Mouse (Mus musculus) liver, embryonic 12.5 days (tissue): ENCODE data around the gene Aym1. TPM values are rescaled to one million over a fixed set of nuclear protein-coding genes. Genes with fewer than 3 reads are reported as not detected.

Experiments
- ATAC-seq: fragments of 200-750 bp; cut with Nextera tagmentation; 2 replicates; pipeline ENCODE4 v1.8.0; 2017; ENCODE audit warnings: moderate number of reproducible peaks, mild to moderate bottlenecking, moderate library complexity
- H3K27ac ChIP-seq: fragments of 300-500 bp; sonication (generic); 2 replicates; pipeline ENCODE4 v1.5.1; 2016; ENCODE audit warnings: mild to moderate bottlenecking
- H3K27me3 ChIP-seq: fragments of 300-500 bp; sonication (generic); replicated peaks from 2 replicates; pipeline ENCODE4 v1.6.1; 2016; ENCODE audit warnings: mild to moderate bottlenecking, moderate library complexity
- H3K36me3 ChIP-seq: fragments of 300-500 bp; sonication (generic); 2 replicates; pipeline ENCODE4 v1.6.1; 2016; ENCODE audit warnings: mild to moderate bottlenecking, moderate library complexity
- H3K4me1 ChIP-seq: fragments of 300-500 bp; sonication (generic); 2 replicates; pipeline ENCODE4 v1.6.1; 2016
- H3K4me2 ChIP-seq: fragments of 300-500 bp; sonication (generic); 2 replicates; pipeline ENCODE4 v1.6.1; 2016; ENCODE audit warnings: mild to moderate bottlenecking, moderate library complexity
- H3K4me3 ChIP-seq: fragments of 300-500 bp; sonication (generic); 2 replicates; pipeline ENCODE4 v1.5.1; 2016; ENCODE audit warnings: mild to moderate bottlenecking, moderate library complexity
- H3K9ac ChIP-seq: fragments of 300-500 bp; sonication (generic); 2 replicates; pipeline ENCODE4 v1.6.1; 2016; ENCODE audit warnings: mild to moderate bottlenecking, moderate library complexity
- H3K9me3 ChIP-seq: fragments of 300-500 bp; sonication (generic); replicated peaks from 2 replicates; pipeline ENCODE4 v1.6.1; 2016; ENCODE audit warnings: mild to moderate bottlenecking, moderate library complexity
- WGBS: fragments of 180-500 bp; shearing (Covaris S2); methylation state at CpG from one replicate; pipeline ENCODE4 v1.1.7; 2016; ENCODE audit not compliant: insufficient replicate concordance; 5-methylcytosine and 5-hydroxymethylcytosine counted together
- polyA plus RNA-seq: library from polyadenylated mRNA; unstranded; fragments of >200 nt; fragmentation: Nextera tagmentation; extraction: Ambion mirVana; gene quantifications from 2 replicates; pipeline ENCODE4 v1.2.1, GENCODE M21; 2016

Aym1 gene
- not detected in 2 replicates for polyA plus RNA-seq

DNA sequence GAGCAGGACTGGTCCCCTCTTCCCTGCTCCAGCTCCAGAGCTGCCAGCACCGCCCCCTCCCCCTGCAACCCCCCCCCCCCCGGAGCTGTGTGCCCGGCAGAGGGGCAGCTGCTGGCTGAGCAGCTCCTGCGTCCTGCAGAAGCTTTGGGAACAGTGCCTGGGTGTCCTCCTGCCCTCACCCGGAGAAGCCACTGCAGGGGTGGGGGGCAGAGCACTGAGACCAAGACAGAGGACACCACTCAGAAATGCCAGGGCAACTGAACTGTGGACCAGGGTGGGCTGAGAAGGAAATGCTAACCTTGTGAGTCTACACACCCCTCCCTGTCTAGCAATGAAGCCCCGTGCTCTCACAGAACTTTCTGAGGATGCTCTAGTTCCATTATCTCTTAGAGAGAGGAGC lies at the start of gene Aym1:
TSS of gene Aym1 (plus strand) at position 109 of the 400 bp plus-strand sequence.
- peaks cover 42% of the 10 kb centered on the region for H3K27me3 ChIP-seq
- WGBS = 35% methylated on average over 4 of the region's 6 CpGs

DNA sequence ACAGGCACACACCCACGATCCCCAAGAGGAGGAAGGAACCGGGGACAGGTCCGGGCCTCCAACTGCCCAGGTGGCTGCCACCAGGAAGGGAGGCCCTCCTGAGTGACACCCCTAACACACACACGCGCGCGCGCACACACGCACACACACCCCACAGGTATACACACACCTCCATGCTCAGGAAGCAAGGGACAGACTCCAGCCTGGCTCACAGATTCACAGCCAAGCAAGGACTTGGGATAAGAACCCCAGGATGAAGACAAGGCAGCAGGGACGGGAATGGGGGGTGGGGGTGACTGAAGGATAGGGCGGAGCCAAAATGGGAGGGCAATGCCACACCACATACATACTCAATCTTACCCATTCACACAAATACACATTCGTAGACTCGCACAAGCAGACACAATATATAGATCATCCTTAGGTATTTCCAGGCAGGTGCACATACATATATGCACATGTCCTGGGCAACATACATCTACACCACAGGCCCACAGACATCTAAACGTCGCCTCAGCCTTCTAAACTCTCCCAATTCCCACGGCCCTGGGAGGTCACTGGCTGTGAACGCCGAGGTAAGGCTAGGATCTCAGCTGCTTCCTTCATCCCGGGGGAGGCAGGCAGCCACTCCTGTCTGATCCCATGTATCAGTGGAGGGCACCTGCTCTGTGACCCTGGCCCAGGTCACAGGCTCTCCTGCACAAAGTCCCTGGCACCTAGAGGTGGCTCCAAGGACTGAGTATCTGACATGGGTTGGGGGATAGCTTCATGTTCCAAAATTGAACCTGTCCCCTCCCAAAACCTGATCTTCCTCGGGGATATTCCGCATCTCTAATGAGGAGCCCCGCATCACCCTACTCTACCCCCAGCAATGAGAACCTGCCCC lies 47.4 kb upstream of the Aym1 start:
- 51% methylated on average over 22 of the region's 22 CpGs for WGBS

More for the DNA sequence above, at the start of gene Aym1:
- Histone ChIP-seq H3K9me3 (no peaks in the 10 kb centered on the region), H3K36me3 (no peaks in the 10 kb centered on the region), H3K4me1 (no peaks in the 10 kb centered on the region), H3K9ac (no peak within 1 kb of the TSS), H3K4me2 (no peak within 1 kb of the TSS), H3K27ac (no peak within 1 kb of the TSS), H3K4me3 (no peak within 1 kb of the TSS)
- no peak for ATAC-seq

GRCm38 (mm10) chr5:113310377-113311003 lies 46.6 kb upstream of the Aym1 start, which contains the start of gene Sgsm1:
Sgsm1 (minus strand) TSS chr5:113310786.
- Histone ChIP-seq H3K4me3 (peak within 1 kb of the TSS; percentile 48), H3K36me3 (no peaks in the 10 kb centered on the region), H3K27ac (no peak within 1 kb of the TSS), H3K27me3 (peaks cover 73% of the 10 kb centered on the region), H3K4me2 (peak within 1 kb of the TSS; percentile 67), H3K9me3 (no peaks in the 10 kb centered on the region), H3K4me1 (no peaks in the 10 kb centered on the region), H3K9ac (no peak within 1 kb of the TSS)
- WGBS = 6% methylated on average over 53 of the region's 53 CpGs
- peak; percentile 58 for ATAC-seq

More for the DNA sequence above, 47.4 kb upstream of the Aym1 start:
- Histone ChIP-seq H3K36me3 (no peaks in the 10 kb centered on the region), H3K4me3 (peak overlapping the region; percentile 48), H3K9ac (no peak overlapping the region), H3K9me3 (no peaks in the 10 kb centered on the region), H3K4me1 (no peaks in the 10 kb centered on the region), H3K27me3 (peaks cover 68% of the 10 kb centered on the region), H3K4me2 (peak overlapping the region; percentile 67), H3K27ac (no peak overlapping the region)
- ATAC-seq = no peak

DNA sequence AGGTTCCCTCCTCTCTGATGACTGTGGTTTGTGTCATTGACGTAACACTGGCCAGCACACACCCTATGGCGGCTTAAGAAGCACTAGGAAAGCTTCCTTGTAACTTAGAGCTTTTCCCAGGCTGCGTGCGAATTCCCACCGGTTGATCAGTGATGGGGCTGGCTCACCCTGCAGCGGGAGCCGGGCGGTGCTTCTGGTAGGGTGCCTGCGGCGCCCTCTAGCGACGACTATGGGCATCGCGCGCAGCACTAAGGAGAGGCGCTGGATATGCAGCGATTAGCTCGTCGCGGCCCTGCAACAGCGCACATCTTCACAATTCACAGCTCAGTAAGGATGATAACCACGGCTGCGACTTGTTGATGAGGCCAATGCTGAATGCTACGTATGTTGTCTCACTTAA lies 43.1 kb upstream of the Aym1 start:
- H3K4me1 ChIP-seq = no peaks in the 10 kb centered on the region
- H3K27me3 ChIP-seq = peaks cover 44% of the 10 kb centered on the region
- no peak overlapping the region for H3K27ac ChIP-seq
- no peaks in the 10 kb centered on the region for H3K36me3 ChIP-seq
- H3K4me2 ChIP-seq = no peak overlapping the region
- 5% methylated on average over 24 of the region's 24 CpGs for WGBS
- H3K9ac ChIP-seq = no peak overlapping the region
- no peak overlapping the region for H3K4me3 ChIP-seq
- ATAC-seq = no peak
- no peaks in the 10 kb centered on the region for H3K9me3 ChIP-seq

DNA sequence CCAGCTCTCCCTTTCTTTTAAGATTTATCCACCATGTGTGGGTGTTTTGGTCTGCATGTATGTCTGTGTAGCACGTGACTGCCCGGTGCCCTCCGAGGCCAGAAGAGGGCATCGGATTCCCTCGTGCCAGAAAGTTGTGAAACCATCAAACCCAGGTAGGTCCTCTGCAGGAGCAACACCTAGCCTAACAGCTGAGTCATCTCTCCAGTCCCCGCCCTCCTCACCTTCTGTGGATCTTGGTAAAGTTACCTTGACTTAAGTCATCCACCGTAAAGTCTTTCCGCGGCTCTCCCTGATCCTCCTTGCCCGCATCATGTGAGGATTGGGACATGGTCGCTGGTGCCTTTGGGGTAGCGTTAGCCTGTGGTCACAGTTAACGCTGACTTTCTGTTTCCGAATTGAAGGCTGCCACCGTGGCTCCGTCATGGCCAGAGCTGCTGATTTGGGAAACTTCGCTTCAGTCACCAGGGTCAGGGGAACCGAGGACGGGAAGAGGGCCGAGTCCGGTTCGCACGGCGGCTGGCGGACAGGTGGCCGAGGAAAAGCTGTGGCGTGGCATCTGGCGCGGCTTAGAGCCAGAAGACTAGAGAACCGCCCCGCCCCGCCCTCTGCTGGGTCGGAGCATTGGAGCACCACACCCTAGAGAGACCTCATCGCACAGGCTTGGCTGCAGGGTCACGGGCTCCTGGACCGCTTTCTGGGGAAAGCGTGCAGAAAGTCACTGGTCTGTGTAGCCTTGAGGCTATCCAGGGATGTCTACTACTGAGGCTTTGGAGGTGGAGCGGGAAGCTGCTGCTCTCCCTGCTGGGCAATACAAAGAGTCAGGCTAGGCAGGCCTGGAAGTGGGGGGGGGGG lies 33.1 kb upstream of the Aym1 start:
- Histone ChIP-seq H3K36me3 (no peaks in the 10 kb centered on the region), H3K4me2 (peak overlapping the region; percentile 50), H3K4me3 (peak overlapping the region; percentile 17; the same call in 1 of the 2 replicates), H3K9me3 (peaks cover 8% of the 10 kb centered on the region; the same call in 1 of the 2 replicates), H3K27ac (no peak overlapping the region), H3K27me3 (peaks cover 50% of the 10 kb centered on the region), H3K4me1 (0 out of 2 replicates have a peak, but pooled peaks cover 5% of the 10 kb centered on the region), H3K9ac (no peak overlapping the region)
- 8% methylated on average over 38 of the region's 38 CpGs for WGBS
- ATAC-seq = no peak

DNA sequence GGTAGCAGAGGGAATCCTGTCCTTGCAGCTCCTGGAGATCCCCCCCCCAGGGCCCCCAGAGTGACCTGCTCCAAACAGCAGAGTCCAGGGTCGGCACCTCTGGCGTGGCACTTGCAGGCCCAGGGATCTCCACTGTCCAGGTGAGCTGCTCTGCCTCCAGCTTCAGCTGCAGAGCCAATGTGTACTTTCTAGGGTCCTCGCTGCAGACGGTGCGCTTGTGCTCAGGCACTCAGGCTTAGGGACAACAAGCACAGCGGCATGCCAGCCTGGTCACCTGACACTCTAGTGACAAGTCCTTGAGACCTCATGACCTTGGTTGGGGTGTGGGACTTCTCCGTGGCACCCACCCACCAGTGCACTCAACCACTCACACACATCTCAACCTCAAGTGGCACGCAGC lies 27.6 kb upstream of the Aym1 start:
- Histone ChIP-seq H3K4me3 (no peak overlapping the region), H3K36me3 (no peaks in the 10 kb centered on the region), H3K27me3 (peaks cover 40% of the 10 kb centered on the region), H3K9ac (no peak overlapping the region), H3K4me1 (no peaks in the 10 kb centered on the region), H3K9me3 (peaks cover 8% of the 10 kb centered on the region; the same call in 1 of the 2 replicates), H3K27ac (no peak overlapping the region), H3K4me2 (no peak overlapping the region)
- WGBS = 72% methylated on average over 8 of the region's 8 CpGs
- no peak for ATAC-seq

- Histone ChIP-seq H3K27ac (no peak overlapping the region), H3K36me3 (no peaks in the 10 kb centered on the region), H3K4me2 (no peak overlapping the region), H3K4me1 (no peaks in the 10 kb centered on the region), H3K27me3 (peaks cover 40% of the 10 kb centered on the region), H3K4me3 (no peak overlapping the region), H3K9me3 (peaks cover 8% of the 10 kb centered on the region; the same call in 1 of the 2 replicates), H3K9ac (no peak overlapping the region)
- WGBS = 68% methylated on average over 3 of the region's 3 CpGs
- no peak for ATAC-seq
Measured at GRCm38 (mm10) chr5:113330202-113330601, 26.9 kb upstream of the Aym1 start.

- H3K9ac ChIP-seq = no peak overlapping the region
- no peak overlapping the region for H3K4me2 ChIP-seq
- H3K4me1 ChIP-seq = no peaks in the 10 kb centered on the region
- peaks cover 8% of the 10 kb centered on the region; the same call in 1 of the 2 replicates for H3K9me3 ChIP-seq
- H3K4me3 ChIP-seq = no peak overlapping the region
- WGBS = 26% methylated on average over 12 of the region's 12 CpGs
- no peaks in the 10 kb centered on the region for H3K36me3 ChIP-seq
- H3K27ac ChIP-seq = no peak overlapping the region
- H3K27me3 ChIP-seq = peaks cover 50% of the 10 kb centered on the region
- ATAC-seq = no peak
Measured at GRCm38 (mm10) chr5:113332239-113332638, 24.9 kb upstream of the Aym1 start.

- no peak overlapping the region for H3K4me2 ChIP-seq
Measured at GRCm38 (mm10) chr5:113332899-113333298, 24.2 kb upstream of the Aym1 start.

DNA sequence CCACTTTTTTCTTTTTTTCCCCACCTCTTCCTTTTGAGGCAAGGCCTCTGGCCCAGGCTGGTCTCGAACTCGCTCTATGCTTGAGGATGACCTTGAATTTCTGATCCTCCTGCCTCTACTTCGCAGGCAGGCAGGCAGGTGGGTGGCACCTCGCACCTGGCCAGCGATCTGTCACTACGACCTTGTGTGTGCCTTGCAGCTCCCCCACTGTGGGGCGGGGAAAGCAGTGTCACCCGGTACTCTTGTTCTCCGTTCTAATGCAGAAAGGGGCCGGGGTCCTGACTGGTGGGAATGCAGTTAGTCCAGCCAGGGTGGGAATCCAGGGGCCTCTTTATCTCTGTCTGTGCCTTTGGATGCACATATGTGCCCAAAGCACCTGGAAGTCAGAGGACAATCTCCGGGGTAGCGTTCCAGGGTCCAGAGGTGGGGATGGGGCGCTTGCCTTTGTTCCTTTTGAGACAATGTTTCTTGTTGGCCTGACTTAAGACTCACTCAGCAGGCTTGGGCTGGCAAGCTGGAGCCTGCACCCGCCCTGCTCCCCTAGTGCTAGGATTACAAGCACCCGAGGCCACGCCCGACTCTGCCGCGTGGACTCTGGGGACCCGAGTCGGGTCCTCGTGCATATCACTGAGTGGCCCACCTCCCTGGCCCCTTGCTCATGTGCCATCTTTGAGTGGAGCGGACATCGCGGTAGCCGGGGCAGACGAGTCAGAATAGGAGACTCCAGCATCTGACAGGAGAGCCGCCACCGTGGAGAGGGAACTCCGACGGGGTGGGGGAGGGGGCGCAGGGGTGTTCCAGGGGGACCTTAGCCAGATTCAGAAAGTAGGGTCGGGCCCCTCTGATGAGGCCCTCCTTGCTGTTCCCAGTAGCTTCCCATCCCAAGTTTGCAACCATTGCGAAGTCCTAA lies 22.2 kb upstream of the Aym1 start:
- WGBS = 11% methylated on average over 34 of the region's 34 CpGs
- Histone ChIP-seq H3K4me2 (peak overlapping the region; percentile 28; the same call in 1 of the 2 replicates), H3K27me3 (peaks cover 71% of the 10 kb centered on the region), H3K4me3 (no peak overlapping the region), H3K27ac (no peak overlapping the region), H3K4me1 (no peaks in the 10 kb centered on the region), H3K9me3 (no peaks in the 10 kb centered on the region), H3K36me3 (no peaks in the 10 kb centered on the region), H3K9ac (no peak overlapping the region)
- ATAC-seq = no peak

More at GRCm38 (mm10) chr5:113332899-113333298, 24.2 kb upstream of the Aym1 start:
- Histone ChIP-seq H3K4me1 (no peaks in the 10 kb centered on the region), H3K9me3 (peaks cover 8% of the 10 kb centered on the region; the same call in 1 of the 2 replicates), H3K36me3 (no peaks in the 10 kb centered on the region), H3K4me3 (no peak overlapping the region), H3K27ac (no peak overlapping the region), H3K27me3 (peaks cover 57% of the 10 kb centered on the region), H3K9ac (no peak overlapping the region)
- no peak for ATAC-seq
- 43% methylated on average over 4 of the region's 4 CpGs for WGBS

- peak overlapping the region; percentile 28 for H3K4me2 ChIP-seq
- no peak overlapping the region for H3K27ac ChIP-seq
- H3K36me3 ChIP-seq = no peaks in the 10 kb centered on the region
- WGBS = 5% methylated on average over 17 of the region's 17 CpGs
- no peaks in the 10 kb centered on the region for H3K4me1 ChIP-seq
- H3K4me3 ChIP-seq = no peak overlapping the region
- H3K27me3 ChIP-seq = peaks cover 71% of the 10 kb centered on the region
- H3K9ac ChIP-seq = no peak overlapping the region
- no peak for ATAC-seq
- no peaks in the 10 kb centered on the region for H3K9me3 ChIP-seq
Measured at GRCm38 (mm10) chr5:113335732-113336131, 21.4 kb upstream of the Aym1 start.
